Comparison of ENCODE assay signal across 12 mouse cellular contexts in the genomic region with DNA sequence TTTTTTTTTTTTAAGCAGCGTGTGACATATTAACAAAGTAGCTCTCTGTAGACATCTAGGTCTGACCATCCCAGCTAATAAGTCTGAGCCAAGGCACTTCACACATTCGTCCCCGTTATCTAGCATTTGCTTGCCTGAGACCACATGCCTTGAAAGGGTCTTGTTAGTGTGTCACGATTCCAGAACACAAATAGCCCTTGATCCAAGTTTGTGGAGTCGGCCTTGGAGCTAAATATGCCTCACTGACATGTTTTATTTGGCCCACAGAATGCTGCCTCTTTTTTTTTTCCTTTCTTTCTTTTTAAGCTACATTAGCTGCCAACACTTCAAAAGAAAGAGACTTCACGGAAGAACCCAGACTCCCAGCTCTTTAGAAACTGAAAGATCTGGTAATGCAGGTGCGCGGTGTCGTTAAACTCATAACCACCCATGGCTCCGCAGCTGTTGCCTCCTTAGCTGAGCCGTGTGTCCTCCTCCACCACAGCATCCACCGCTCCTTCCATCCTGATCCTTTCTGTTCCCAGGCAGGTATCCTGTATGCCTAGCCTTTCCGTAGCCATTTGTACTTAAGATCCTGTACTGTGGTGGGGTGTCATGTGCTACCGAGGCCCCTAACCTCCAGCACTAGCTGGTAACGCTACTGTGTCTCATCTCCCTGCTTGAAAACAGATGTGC.
A peak's percentile ranks its signal among the peaks of the same experiment; 100 is the strongest.
DNase-seq lines count a peak whose midpoint lies in the region; ATAC-seq lines count a peak whose summit lies in the region.
"Had no signal": no experiment of that assay in that cellular context is flagged by ENCODE, and none has a peak within 500 bp of the region (broad histone marks: within the 10 kb centered on the region; RNA-seq: fewer than 3 reads in every experiment).

No protein-coding gene starts in this region.

- H3K9me3 ChIP-seq in heart, embryonic 12.5 days (replicated peaks) = no peaks in the 10 kb centered on the region; the same call in 1 of the 2 replicates
- H3K9me3 ChIP-seq in limb, embryonic 12.5 days = no peaks in the 10 kb centered on the region
- no peaks in the 10 kb centered on the region for H3K9me3 ChIP-seq in limb, embryonic 10.5 days (replicated peaks)
- no peaks in the 10 kb centered on the region for H3K9me3 ChIP-seq in intestine, embryonic 16.5 days (ENCODE audit: control insufficient read depth, low read length)

- no peak for DNase-seq in heart, adult 8-10 months (ENCODE audit: low spot score)
- no peak for DNase-seq in limb, embryonic 10.5 days (ENCODE audit: low spot score)
- peak; percentile 72 for DNase-seq in induced T-regulatory cell, adult 2 months (ENCODE audit: low read depth)
- peak; percentile 81 for DNase-seq in thymus, postnatal 25 days
- no peak for DNase-seq in ovary, adult 18-20 months (ENCODE audit: low spot score)
- DNase-seq: kidney, postnatal 4 days; lung, adult 18-20 months; right cerebral cortex, adult 18-20 months had no signal

- ATAC-seq in heart, embryonic 12.5 days (ENCODE audit: insufficient number of reproducible peaks, low FRiP score) = no peak
- ATAC-seq in limb, embryonic 12.5 days (ENCODE audit: insufficient number of reproducible peaks, insufficient read depth, low FRiP score, low TSS enrichment, low read depth) = no peak
- ATAC-seq in intestine, embryonic 16.5 days = no peak

- no peak overlapping the region for H3K4me3 ChIP-seq in heart, embryonic 12.5 days
- no peak overlapping the region for H3K4me3 ChIP-seq in limb, embryonic 12.5 days (replicated peaks)
- H3K4me3 ChIP-seq in limb, embryonic 10.5 days = no peak overlapping the region
- no peak overlapping the region for H3K4me3 ChIP-seq in intestine, embryonic 16.5 days (ENCODE audit: low read length)
- H3K4me3 ChIP-seq: erythroblast, embryonic 14.5 days had no signal

- H3K27ac ChIP-seq in heart, embryonic 12.5 days (ENCODE audit: poor library complexity, severe bottlenecking) = 0 out of 2 replicates have a peak overlapping the region, but pooled peaks have one; percentile 33
- no peak overlapping the region for H3K27ac ChIP-seq in limb, embryonic 12.5 days
- H3K27ac ChIP-seq in limb, embryonic 10.5 days = no peak overlapping the region
- no peak overlapping the region for H3K27ac ChIP-seq in intestine, embryonic 16.5 days (ENCODE audit: low read length)

- WGBS in heart, embryonic 12.5 days = 72% methylated on average over 15 of the region's 15 CpGs
- whole genome bisulfite sequencing in limb, embryonic 12.5 days = 67% methylated on average over 15 of the region's 15 CpGs
- 80% methylated on average over 15 of the region's 15 CpGs for WGBS in limb, embryonic 10.5 days
- WGBS in intestine, embryonic 16.5 days = 82% methylated on average over 15 of the region's 15 CpGs

- H3K9ac ChIP-seq in heart, embryonic 12.5 days = 0 out of 2 replicates have a peak overlapping the region, but pooled peaks have one; percentile 30
- no peak overlapping the region for H3K9ac ChIP-seq in limb, embryonic 12.5 days (replicated peaks)
- no peak overlapping the region for H3K9ac ChIP-seq in intestine, embryonic 16.5 days (ENCODE audit: low read depth, low read length)

- H3K36me3 ChIP-seq in heart, embryonic 12.5 days = no peaks in the 10 kb centered on the region
- H3K36me3 ChIP-seq in limb, embryonic 12.5 days = no peaks in the 10 kb centered on the region
- no peaks in the 10 kb centered on the region for H3K36me3 ChIP-seq in limb, embryonic 10.5 days
- no peaks in the 10 kb centered on the region for H3K36me3 ChIP-seq in intestine, embryonic 16.5 days (ENCODE audit: control insufficient read depth, insufficient read depth, low read length)

- peaks cover 46% of the 10 kb centered on the region for H3K4me1 ChIP-seq in heart, embryonic 12.5 days (replicated peaks)
- H3K4me1 ChIP-seq in limb, embryonic 12.5 days (replicated peaks) = peaks cover 30% of the 10 kb centered on the region
- H3K4me1 ChIP-seq in limb, embryonic 10.5 days = peaks cover 26% of the 10 kb centered on the region
- H3K4me1 ChIP-seq in intestine, embryonic 16.5 days (ENCODE audit: control insufficient read depth, insufficient read depth, low read length) = no peaks in the 10 kb centered on the region

- no peak overlapping the region for H3K4me2 ChIP-seq in heart, embryonic 12.5 days
- 0 out of 2 replicates have a peak overlapping the region, but pooled peaks have one; percentile 67 for H3K4me2 ChIP-seq in limb, embryonic 12.5 days
- no peak overlapping the region for H3K4me2 ChIP-seq in intestine, embryonic 16.5 days (ENCODE audit: low read depth, low read length)

- H3K27me3 ChIP-seq in heart, embryonic 12.5 days (replicated peaks) = no peaks in the 10 kb centered on the region
- peaks cover 11% of the 10 kb centered on the region; the same call in 1 of the 2 replicates for H3K27me3 ChIP-seq in limb, embryonic 12.5 days
- H3K27me3 ChIP-seq in limb, embryonic 10.5 days (ENCODE audit: low read depth, poor library complexity, severe bottlenecking) = peaks cover 9% of the 10 kb centered on the region
- no peaks in the 10 kb centered on the region for H3K27me3 ChIP-seq in intestine, embryonic 16.5 days (replicated peaks; ENCODE audit: control insufficient read depth, insufficient read depth, low read length)

Comparison
In these comparisons a context has a peak if more than half of its experiments do, and no peak if none do; other contexts are left out.
1. DNase-seq: peak in induced T-regulatory cell, adult 2 months (single experiment) and thymus, postnatal 25 days (single experiment); none in heart, adult 8-10 months (single experiment), limb, embryonic 10.5 days (single experiment) and ovary, adult 18-20 months (single experiment).